Mouse (Mus musculus) heart, postnatal 10 days (tissue): ENCODE measurements at regions not wholly inside any gene's neighbourhood (a gene's known extent, or its start where the extent isn't known, plus 50 kb on each side); places are given as distances from the start of the nearest gene placed in this dataset.

ENCODE experiments used
- DNase-seq, 2 experiments: peaks; one replicate each; pipeline ENCODE4 v3.0.0; 2021
- intact Hi-C: fragments of 180-260 bp; cut with DNase I; formaldehyde crosslinking; loops from one replicate; pipeline ENCODE4 v1.15.1; 2025

DNA sequence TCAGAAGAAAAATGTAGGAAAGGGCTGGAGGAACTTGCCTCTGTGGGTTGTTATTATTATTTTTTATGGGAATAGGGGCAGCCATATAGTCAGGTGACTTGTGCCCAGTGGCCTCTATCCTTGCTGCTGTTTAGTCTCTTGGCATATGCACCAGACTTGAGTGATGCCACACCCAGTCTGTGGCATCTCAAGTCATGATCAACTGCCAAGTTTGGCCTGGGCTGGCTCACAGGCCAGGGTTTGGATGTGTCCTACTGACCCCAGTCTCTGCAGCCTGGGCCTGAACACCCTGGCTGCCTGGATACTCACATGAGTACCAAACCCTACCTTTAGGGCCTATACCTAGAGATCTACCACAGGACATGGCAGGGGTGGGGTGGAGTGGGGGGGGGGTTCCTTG lies 133.8 kb downstream of the Cyp26a1 start:
- intact Hi-C loops, result no loop called here
- DNase-seq, result no peak

DNA sequence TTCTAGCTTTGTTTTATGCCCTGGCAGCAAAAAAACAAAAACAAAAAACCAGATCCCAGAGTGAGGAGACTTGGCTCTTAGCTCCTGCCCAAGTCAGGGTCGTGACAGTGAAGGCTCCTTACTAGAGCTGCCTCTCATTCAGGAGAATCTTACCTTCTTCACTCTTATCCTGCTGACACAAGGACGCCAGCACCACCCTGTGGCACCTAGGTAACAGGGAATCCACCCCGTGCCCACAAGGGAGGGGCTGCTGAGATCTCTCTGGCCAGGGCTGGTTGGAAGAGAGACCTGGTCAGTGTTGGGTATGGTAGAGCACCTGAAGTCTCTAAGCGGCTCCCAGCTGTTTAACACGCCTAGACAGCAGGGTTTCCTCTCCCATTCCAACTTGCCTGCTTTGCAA lies 139.3 kb downstream of the Cyp26a1 start:
- DNase-seq, result no peak
- intact Hi-C loops, result loop anchor here (5.0 kb wide), 1 partner anchor 135 kb away; no protein-coding TSS in a partner anchor
